ENCODE assay signal across 8 mouse cellular contexts in the genomic region with DNA sequence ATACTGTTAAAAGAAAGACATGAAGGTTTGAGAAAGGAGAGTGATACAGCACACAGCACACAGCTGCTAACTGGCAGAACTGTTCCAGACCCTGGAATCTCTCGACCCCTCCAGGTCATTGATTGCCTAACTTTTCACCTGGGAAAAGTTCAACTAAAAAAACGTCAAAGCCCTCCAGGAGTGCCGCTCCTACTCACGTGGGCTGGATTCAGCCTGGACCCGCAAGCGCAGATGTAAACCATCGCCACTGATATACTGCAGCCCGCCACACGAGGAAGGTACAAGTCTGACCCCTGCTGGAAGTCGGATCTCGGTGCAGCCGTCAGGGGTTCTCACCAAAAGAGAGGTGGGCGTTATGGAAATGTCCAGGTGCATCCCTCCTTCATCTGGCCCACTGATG. TPM values are rescaled to one million over a fixed set of nuclear protein-coding genes. Genes with fewer than 3 reads are reported as not detected.
DNase-seq lines count a peak whose midpoint lies in the region; ATAC-seq and TF ChIP-seq lines count a peak whose summit lies in the region.

No protein-coding gene starts in this region.

- peaks cover 6% of the 10 kb centered on the region for H3K4me1 ChIP-seq in G1E (ENCODE audit: insufficient read depth, low read depth, low read length)
- peaks cover 2% of the 10 kb centered on the region; the same call in 1 of the 2 replicates for H3K4me1 ChIP-seq in forebrain, embryonic 11.5 days (replicated peaks; ENCODE audit: control insufficient read depth, insufficient read depth, low read length)
- H3K4me1 ChIP-seq in hindbrain, embryonic 10.5 days (replicated peaks), result peaks cover 21% of the 10 kb centered on the region
- no peaks in the 10 kb centered on the region for H3K4me1 ChIP-seq in lung, postnatal 0 days (ENCODE audit: insufficient read depth, low read depth, low read length)

- DNase-seq in G1E (ENCODE audit: low spot score), result peak; percentile 9
- DNase-seq in brain, embryonic 14.5 days (ENCODE audit: low read depth), result peak; percentile 84
- peak; percentile 83 for DNase-seq in forebrain, embryonic 11.5 days (ENCODE audit: low spot score)
- peak; percentile 70 for DNase-seq in hindbrain, embryonic 10.5 days (ENCODE audit: low spot score)
- DNase-seq in layer of hippocampus, postnatal 14 days (ENCODE audit: low spot score in 2 of 2), result peak; percentile 60 to 66
- peak; percentile 72 for DNase-seq in lung, postnatal 0 days (ENCODE audit: low spot score)
- DNase-seq in ovary, postnatal 14 days (ENCODE audit: low spot score), result peak; percentile 39
- peak; percentile 50 to 51 for DNase-seq in thymus, postnatal 36 days

- no peaks in the 10 kb centered on the region for H3K27me3 ChIP-seq in G1E (ENCODE audit: insufficient read depth, low read length)
- 0 out of 2 replicates have a peak, but pooled peaks cover 3% of the 10 kb centered on the region for H3K27me3 ChIP-seq in forebrain, embryonic 11.5 days (ENCODE audit: control insufficient read depth, insufficient read depth, low read length)
- no peaks in the 10 kb centered on the region; the same call in 1 of the 2 replicates for H3K27me3 ChIP-seq in hindbrain, embryonic 10.5 days (ENCODE audit: insufficient read depth, poor library complexity, severe bottlenecking)
- no peaks in the 10 kb centered on the region for H3K27me3 ChIP-seq in lung, postnatal 0 days (replicated peaks; ENCODE audit: insufficient read depth, low read length)

- no peak overlapping the region for H3K27ac ChIP-seq in forebrain, embryonic 11.5 days (ENCODE audit: low read depth, low read length)
- H3K27ac ChIP-seq in hindbrain, embryonic 10.5 days, result no peak overlapping the region
- H3K27ac ChIP-seq in lung, postnatal 0 days (ENCODE audit: low read length), result no peak overlapping the region

- TF ChIP-seq POLR2A in brain, embryonic 14.5 days (IDR thresholded peaks at IDR 0.05; ENCODE audit: borderline replicate concordance, extremely low read depth, insufficient read depth, insufficient read length, poor library complexity, severe bottlenecking), result no peak

- no peak for TF ChIP-seq EP300 in lung, postnatal 0 days (IDR thresholded peaks at IDR 0.05)

- H3K9me3 ChIP-seq in G1E (replicated peaks), result no peaks in the 10 kb centered on the region
- H3K9me3 ChIP-seq in forebrain, embryonic 11.5 days (ENCODE audit: control insufficient read depth, low read length), result no peaks in the 10 kb centered on the region
- no peaks in the 10 kb centered on the region for H3K9me3 ChIP-seq in hindbrain, embryonic 10.5 days
- no peaks in the 10 kb centered on the region for H3K9me3 ChIP-seq in lung, postnatal 0 days (ENCODE audit: low read length)

- no peaks in the 10 kb centered on the region for H3K36me3 ChIP-seq in G1E (replicated peaks)
- H3K36me3 ChIP-seq in forebrain, embryonic 11.5 days (ENCODE audit: control insufficient read depth, insufficient read depth, low read length), result no peaks in the 10 kb centered on the region
- no peaks in the 10 kb centered on the region for H3K36me3 ChIP-seq in hindbrain, embryonic 10.5 days
- H3K36me3 ChIP-seq in lung, postnatal 0 days (ENCODE audit: insufficient read depth, low read length), result no peaks in the 10 kb centered on the region

- H3K9ac ChIP-seq in forebrain, embryonic 11.5 days (ENCODE audit: low read length), result peak overlapping the region; percentile 35; the same call in 1 of the 2 replicates
- H3K9ac ChIP-seq in lung, postnatal 0 days (replicated peaks; ENCODE audit: low read depth), result no peak overlapping the region

- no peak overlapping the region for H3K4me3 ChIP-seq in G1E (ENCODE audit: low read depth, low read length)
- H3K4me3 ChIP-seq in forebrain, embryonic 11.5 days (ENCODE audit: low read depth, low read length), result no peak overlapping the region
- 0 out of 2 replicates have a peak overlapping the region, but pooled peaks have one; percentile 21 for H3K4me3 ChIP-seq in hindbrain, embryonic 10.5 days
- H3K4me3 ChIP-seq in lung, postnatal 0 days (ENCODE audit: low read depth, low read length), result no peak overlapping the region

- peak; percentile 59; the same call in 1 of the 2 replicates for ATAC-seq in G1E (ENCODE audit: extremely low read depth, insufficient number of reproducible peaks, low FRiP score, poor library complexity, severe bottlenecking)
- peak; percentile 82 for ATAC-seq in forebrain, embryonic 11.5 days (replicated peaks; ENCODE audit: low FRiP score)
- peak; percentile 72 for ATAC-seq in lung, postnatal 0 days

- under 1% methylated on average over 13 of the region's 13 CpGs for WGBS in forebrain, embryonic 11.5 days
- 2% methylated on average over 13 of the region's 13 CpGs for WGBS in hindbrain, embryonic 10.5 days
- WGBS in lung, postnatal 0 days, result 0% methylated on average over 13 of the region's 13 CpGs

- peak overlapping the region; percentile 39; the same call in 1 of the 2 replicates for H3K4me2 ChIP-seq in forebrain, embryonic 11.5 days (ENCODE audit: low read depth, low read length, severe bottlenecking)
- H3K4me2 ChIP-seq in lung, postnatal 0 days (replicated peaks; ENCODE audit: low read depth, low read length), result peak overlapping the region; percentile 36; the same call in 1 of the 2 replicates

- TF ChIP-seq CTCF in G1E (IDR thresholded peaks at IDR 0.05; ENCODE audit: low read depth, low read length), result peak; percentile 27; the same call in 1 of the 2 replicates
- peak; percentile 94 for TF ChIP-seq CTCF in brain, embryonic 14.5 days (IDR thresholded peaks at IDR 0.05; ENCODE audit: borderline replicate concordance, extremely low read depth, insufficient read depth, insufficient read length)
- TF ChIP-seq CTCF in lung, postnatal 0 days (IDR thresholded peaks at IDR 0.05), result peak; percentile 90

RNA-seq across cellular contexts. Expression of gene Ube2cbp, which starts 13.1 kb away (rescaled TPM):
- 2.3 and 3.1 TPM in 2 replicates for total RNA-seq in G1E (2014; fragmentation: Nextera tagmentation)
- 4.2 and 6.3 TPM in 2 replicates for total RNA-seq in G1E (2017)
- polyA plus RNA-seq in G1E (2012), result 2.0 and 2.2 TPM in 2 replicates
- 4.9 and 5.1 TPM in 2 replicates for polyA plus RNA-seq in brain, embryonic 14.5 days (2012; rRNA removed)
- 6.5 and 7.1 TPM in 2 replicates for polyA plus RNA-seq in forebrain, embryonic 11.5 days (2014; fragmentation: Nextera tagmentation; extraction: Ambion mirVana)
- 7.3 and 8.8 TPM in 2 replicates for polyA plus RNA-seq in hindbrain, embryonic 10.5 days (2016; fragmentation: Nextera tagmentation; extraction: Ambion mirVana)
- total RNA-seq in layer of hippocampus, postnatal 14 days (2021), result 1 to 10 TPM; 2.9 to 4.3 TPM
- polyA plus RNA-seq in lung, postnatal 0 days (2015; fragmentation: Nextera tagmentation; extraction: Ambion mirVana), result 0.58 and 1.4 TPM in 2 replicates

RNA-seq across cellular contexts. Expression of gene Dop1a, which starts 15.3 kb away (rescaled TPM):
- total RNA-seq in G1E (2014; fragmentation: Nextera tagmentation) (46.9 and 56.7 TPM in 2 replicates), G1E (2017) (29.7 and 33.3 TPM in 2 replicates)
- 1.6 and 3.4 TPM in 2 replicates for polyA plus RNA-seq in G1E (2012)
- 37.1 and 47.3 TPM in 2 replicates for polyA plus RNA-seq in brain, embryonic 14.5 days (2012; rRNA removed)
- 14.3 and 16.8 TPM in 2 replicates for polyA plus RNA-seq in forebrain, embryonic 11.5 days (2014; fragmentation: Nextera tagmentation; extraction: Ambion mirVana)
- polyA plus RNA-seq in hindbrain, embryonic 10.5 days (2016; fragmentation: Nextera tagmentation; extraction: Ambion mirVana), result 9.9 and 10.3 TPM in 2 replicates
- 10 to 100 TPM; 51.0 to 58.8 TPM for total RNA-seq in layer of hippocampus, postnatal 14 days (2021)
- polyA plus RNA-seq in lung, postnatal 0 days (2015; fragmentation: Nextera tagmentation; extraction: Ambion mirVana), result 12.5 and 14.2 TPM in 2 replicates

Comparison
In these comparisons a context has a peak if more than half of its experiments do, and no peak if none do; other contexts are left out.
1. DNase-seq: peak in every context shown above with its lines; median percentile 84 in brain, embryonic 14.5 days; 83 in forebrain, embryonic 11.5 days; 72 in lung, postnatal 0 days; 70 in hindbrain, embryonic 10.5 days; 63 in layer of hippocampus, postnatal 14 days; 50 in thymus, postnatal 36 days; 39 in ovary, postnatal 14 days; 9 in G1E.
2. CTCF ChIP-seq: peak in every context shown above with its lines; median percentile 94 in brain, embryonic 14.5 days; 90 in lung, postnatal 0 days; 27 in G1E.